Comparison of ENCODE assay signal across 27 mouse cellular contexts in the genomic region with DNA sequence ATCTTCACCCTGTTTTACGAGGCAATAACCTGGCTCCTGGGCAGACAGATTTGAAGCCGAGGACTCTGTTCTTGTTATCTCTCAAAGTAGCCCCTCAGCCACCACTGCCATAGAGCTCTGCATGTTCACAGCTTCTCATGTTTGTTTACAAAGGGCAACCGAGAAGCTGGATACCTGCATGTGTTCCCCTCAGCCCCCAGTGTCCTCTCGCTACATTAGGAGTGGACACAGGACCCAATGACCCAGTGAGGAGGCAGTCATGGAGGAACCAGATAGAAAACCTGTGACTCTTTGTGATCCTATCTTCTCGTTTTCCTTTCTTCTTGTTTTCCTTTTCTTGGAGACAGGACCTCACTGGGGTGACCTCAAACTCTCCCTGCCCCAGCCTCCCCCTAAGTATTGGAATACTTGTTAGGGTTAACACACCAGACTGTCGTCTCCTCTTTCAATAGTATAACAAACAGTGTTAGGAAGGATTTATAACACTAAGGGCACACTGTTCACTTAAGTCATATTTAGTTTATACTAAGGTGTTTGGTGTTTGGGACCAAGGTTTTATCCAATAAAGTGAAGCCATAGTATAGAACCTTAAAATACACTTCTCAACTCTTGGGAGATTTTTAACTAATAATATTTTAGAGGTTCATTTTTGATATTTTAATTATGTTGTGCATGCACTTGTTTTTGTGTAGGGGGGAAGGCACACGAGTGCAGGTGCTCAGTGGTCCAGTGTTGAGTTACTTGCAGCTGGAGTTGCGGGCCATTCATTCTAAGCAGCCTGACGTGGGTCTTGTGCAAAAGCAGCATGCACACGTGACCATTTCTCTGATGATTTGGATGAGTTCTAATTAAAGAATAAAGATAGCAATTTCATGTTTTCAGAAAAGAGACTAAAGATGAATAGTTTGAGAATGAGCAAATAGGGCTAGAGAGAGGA.
"Had no signal": no experiment of that assay in that cellular context is flagged by ENCODE, and none has a peak within 500 bp of the region (broad histone marks: within the 10 kb centered on the region; RNA-seq: fewer than 3 reads in every experiment).

No protein-coding gene starts in this region.

- H3K4me2 ChIP-seq: heart, embryonic 11.5 days; heart, embryonic 13.5 days; heart, embryonic 15.5 days; hindbrain, embryonic 12.5 days; hindbrain, embryonic 14.5 days; intestine, embryonic 15.5 days; limb, embryonic 12.5 days; liver, embryonic 11.5 days; liver, embryonic 13.5 days; liver, embryonic 15.5 days had no signal

- H3K27ac ChIP-seq: gastrocnemius, adult 2 months; heart, adult 2 months; heart, embryonic 13.5 days; heart, embryonic 15.5 days; hindbrain, embryonic 10.5 days; hindbrain, embryonic 12.5 days; hindbrain, embryonic 14.5 days; intestine, embryonic 15.5 days; layer of hippocampus, adult 2 months; left cerebral cortex, adult 2 months; limb, embryonic 10.5 days; limb, embryonic 12.5 days; liver, embryonic 13.5 days; liver, embryonic 15.5 days had no signal

- H3K9ac ChIP-seq: heart, embryonic 13.5 days; heart, embryonic 15.5 days; hindbrain, embryonic 12.5 days; hindbrain, embryonic 14.5 days; intestine, embryonic 15.5 days; limb, embryonic 12.5 days; liver, embryonic 13.5 days; liver, embryonic 15.5 days had no signal

- DNase-seq: gastrocnemius, adult 2 months; gastrocnemius, postnatal 10 days; gastrocnemius, postnatal 25 days; heart, adult 2 months; heart, postnatal 4 days; kidney, adult 18-20 months; kidney, postnatal 14 days; kidney, postnatal 36 days; liver; liver, embryonic 13.5 days had no signal

- H3K4me1 ChIP-seq: heart, embryonic 13.5 days; heart, embryonic 15.5 days; hindbrain, embryonic 10.5 days; hindbrain, embryonic 12.5 days; intestine, embryonic 15.5 days; limb, embryonic 10.5 days; limb, embryonic 12.5 days; liver, embryonic 13.5 days; liver, embryonic 15.5 days had no signal

- ATAC-seq: forebrain, embryonic 16.5 days; hindbrain, embryonic 16.5 days; inflammation-experienced regulatory T-cells, adult 6 months; intestine, embryonic 15.5 days; intestine, postnatal 0 days had no signal

- H3K36me3 ChIP-seq: heart, embryonic 13.5 days; heart, embryonic 15.5 days; hindbrain, embryonic 10.5 days; hindbrain, embryonic 12.5 days; intestine, embryonic 15.5 days; limb, embryonic 10.5 days; limb, embryonic 12.5 days; liver, embryonic 13.5 days; liver, embryonic 15.5 days had no signal

- H3K4me3 ChIP-seq: gastrocnemius, adult 2 months; heart, adult 2 months; heart, embryonic 13.5 days; heart, embryonic 15.5 days; hindbrain, embryonic 10.5 days; hindbrain, embryonic 12.5 days; intestine, embryonic 15.5 days; layer of hippocampus, adult 2 months; left cerebral cortex, adult 2 months; limb, embryonic 10.5 days; limb, embryonic 12.5 days; liver, embryonic 13.5 days; liver, embryonic 15.5 days had no signal

- H3K9me3 ChIP-seq: heart, embryonic 13.5 days; heart, embryonic 15.5 days; hindbrain, embryonic 10.5 days; hindbrain, embryonic 12.5 days; intestine, embryonic 15.5 days; limb, embryonic 10.5 days; limb, embryonic 12.5 days; liver, embryonic 15.5 days had no signal

- H3K27me3 ChIP-seq: heart, embryonic 13.5 days; heart, embryonic 15.5 days; hindbrain, embryonic 12.5 days; intestine, embryonic 15.5 days; limb, embryonic 12.5 days; liver, embryonic 13.5 days; liver, embryonic 15.5 days had no signal
